Mouse (Mus musculus): ENCODE data around the gene Uqcrfs1. TPM values are rescaled to one million over a fixed set of nuclear protein-coding genes. Genes with fewer than 3 reads are reported as not detected.
A peak's percentile ranks its signal among the peaks of the same experiment; 100 is the strongest.

Uqcrfs1 gene
- polyA plus RNA-seq (2011; ENCODE audit: insufficient read length, low read depth, missing spikeins), result 78.2 and 82.3 TPM in 2 replicates

DNA sequence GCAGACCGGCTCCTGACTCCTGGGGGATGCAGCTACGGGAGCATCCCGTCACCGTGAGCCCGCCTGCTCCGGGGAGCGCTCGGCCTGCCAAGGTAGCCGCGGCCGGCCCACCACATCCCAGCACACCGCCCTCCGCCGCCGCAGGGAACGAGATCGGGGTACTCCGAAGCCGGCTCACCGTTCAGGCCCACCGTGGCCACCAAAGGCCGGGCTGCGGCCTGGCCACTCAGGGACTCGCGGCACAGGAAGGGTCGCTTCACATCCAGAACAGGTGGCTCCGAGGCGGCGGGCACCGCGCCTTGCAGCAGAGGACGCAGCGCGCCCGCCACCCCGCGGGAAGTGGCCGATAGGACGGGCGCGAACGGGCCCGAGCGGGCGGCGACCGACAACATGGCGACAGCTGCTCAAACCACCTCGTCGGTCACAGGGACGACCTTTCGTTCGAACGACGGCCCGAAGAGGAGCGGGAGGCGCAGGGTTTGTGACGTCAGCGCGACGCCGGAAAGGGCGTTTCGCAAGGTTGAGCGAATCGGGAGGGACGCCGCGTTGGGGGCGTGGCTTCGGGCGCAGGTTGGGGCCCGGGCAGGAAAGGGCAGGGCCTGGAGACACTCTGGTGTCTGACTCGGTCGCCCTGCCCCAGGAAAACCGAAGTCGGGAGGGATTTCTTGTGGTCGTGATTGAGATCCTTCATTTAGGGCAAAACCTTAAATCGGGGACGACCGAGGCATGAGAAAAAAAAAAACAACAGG, at the start of gene Uqcrfs1:
Gene Uqcrfs1 (minus strand): TSS at position 507 of the 749 bp plus-strand sequence.
- no peak within 1 kb of the TSS for H3K27ac ChIP-seq (ENCODE audit: insufficient read depth, low read length)
- peaks cover 3% of the 10 kb centered on the region; the same call in 1 of the 2 replicates for H3K4me1 ChIP-seq (ENCODE audit: control insufficient read depth, insufficient read depth, low read length)
- peak; percentile 88 for TF ChIP-seq POLR2A (IDR thresholded peaks at IDR 0.05; ENCODE audit: low read depth, low read length)
- no peak for TF ChIP-seq CTCF (IDR thresholded peaks at IDR 0.05; ENCODE audit: borderline replicate concordance, insufficient read depth, low read length)
- peak within 1 kb of the TSS; percentile 95 for H3K4me3 ChIP-seq (ENCODE audit: insufficient read depth, low read length)

DNA sequence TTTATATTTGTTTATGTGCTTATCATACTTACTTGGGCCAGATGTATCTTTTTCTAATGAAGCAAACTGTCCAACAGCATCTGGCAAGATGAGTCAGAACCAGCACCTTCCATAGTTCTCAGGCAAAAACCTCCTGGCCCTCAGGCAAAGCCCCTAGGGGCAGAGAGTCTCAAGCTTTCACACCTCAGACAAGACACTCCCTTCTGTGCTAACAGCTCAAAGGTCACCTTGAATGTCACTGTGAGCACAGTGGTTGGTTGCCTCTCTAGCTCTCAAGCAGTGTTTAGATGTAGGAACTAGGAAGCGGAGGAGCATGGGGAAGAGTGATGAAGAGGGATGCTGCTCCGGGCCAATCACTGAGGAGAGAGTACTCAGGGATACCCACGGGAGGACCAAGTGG, 40.6 kb upstream of the Uqcrfs1 start:
- H3K4me3 ChIP-seq (ENCODE audit: insufficient read depth, low read length), result no peak overlapping the region
- H3K27ac ChIP-seq (ENCODE audit: insufficient read depth, low read length), result no peak overlapping the region
- TF ChIP-seq POLR2A (IDR thresholded peaks at IDR 0.05; ENCODE audit: low read depth, low read length), result no peak
- TF ChIP-seq CTCF (IDR thresholded peaks at IDR 0.05; ENCODE audit: borderline replicate concordance, insufficient read depth, low read length), result no peak
- no peaks in the 10 kb centered on the region for H3K4me1 ChIP-seq (ENCODE audit: control insufficient read depth, insufficient read depth, low read length)

DNA sequence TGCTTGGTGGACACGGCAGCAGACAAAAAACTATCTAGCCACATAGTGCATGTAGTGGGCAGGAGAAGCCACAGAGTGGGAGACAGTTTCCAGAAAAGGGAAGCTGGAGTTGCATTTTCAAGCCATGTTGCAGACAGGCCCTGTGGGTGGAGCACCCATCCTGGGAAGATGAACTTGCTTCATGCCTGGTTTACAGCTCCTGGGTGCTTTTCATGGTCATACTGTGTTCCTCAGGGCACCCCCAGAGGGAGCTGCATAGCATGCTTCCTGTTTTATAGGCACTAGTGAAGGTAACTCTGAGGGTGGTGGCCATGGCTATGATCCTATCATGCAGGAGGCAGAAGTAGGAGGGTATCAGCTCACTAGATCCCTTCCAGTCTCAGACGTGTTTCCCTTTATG, 37.4 kb upstream of the Uqcrfs1 start:
- no peak overlapping the region for H3K27ac ChIP-seq (ENCODE audit: insufficient read depth, low read length)
- H3K4me1 ChIP-seq (ENCODE audit: control insufficient read depth, insufficient read depth, low read length), result no peaks in the 10 kb centered on the region
- H3K4me3 ChIP-seq (ENCODE audit: insufficient read depth, low read length), result no peak overlapping the region
- TF ChIP-seq POLR2A (IDR thresholded peaks at IDR 0.05; ENCODE audit: low read depth, low read length) (no peak), CTCF (IDR thresholded peaks at IDR 0.05; ENCODE audit: borderline replicate concordance, insufficient read depth, low read length) (no peak)

DNA sequence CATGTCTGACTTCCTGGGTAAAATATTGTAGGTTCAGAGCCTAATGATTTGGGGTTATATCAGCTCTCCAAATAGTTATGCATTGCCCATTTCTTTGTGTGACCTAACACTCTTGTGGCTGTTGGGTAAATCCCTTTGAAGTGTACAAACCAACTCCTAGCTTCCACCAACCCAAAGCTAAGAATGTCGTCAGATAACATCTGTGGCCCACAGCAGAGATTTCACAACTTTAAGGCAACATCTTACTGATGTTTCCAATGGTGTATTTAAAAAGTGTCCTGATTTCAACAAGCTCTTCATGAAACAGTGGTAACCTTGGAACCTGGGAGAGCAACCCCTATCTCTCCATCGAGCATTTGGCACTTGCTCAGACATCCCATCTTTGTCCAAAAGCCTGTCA, 33.6 kb upstream of the Uqcrfs1 start:
- Histone ChIP-seq H3K4me1 (ENCODE audit: control insufficient read depth, insufficient read depth, low read length) (no peaks in the 10 kb centered on the region), H3K4me3 (ENCODE audit: insufficient read depth, low read length) (no peak overlapping the region)

DNA sequence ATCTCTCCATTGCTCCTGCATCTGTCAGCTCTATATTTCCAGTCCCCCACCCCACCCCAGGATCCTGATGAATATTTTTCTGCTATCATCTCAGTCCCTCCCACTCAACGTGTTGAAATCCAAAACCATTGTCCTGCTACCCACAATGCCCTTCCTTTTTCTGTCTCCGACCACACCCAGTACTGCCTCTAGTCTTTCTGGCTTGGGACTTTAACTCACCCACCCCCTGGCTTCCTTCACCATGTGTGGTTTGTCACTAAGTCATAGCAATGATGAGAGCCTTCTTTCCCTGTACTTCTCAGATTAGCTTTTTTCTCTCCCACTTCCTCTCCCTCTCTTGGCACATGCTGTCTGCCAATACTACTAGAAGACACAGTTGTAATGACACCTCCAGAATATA, 31.7 kb upstream of the Uqcrfs1 start:
- Histone ChIP-seq H3K27ac (ENCODE audit: insufficient read depth, low read length) (no peak overlapping the region), H3K4me1 (ENCODE audit: control insufficient read depth, insufficient read depth, low read length) (no peaks in the 10 kb centered on the region), H3K4me3 (ENCODE audit: insufficient read depth, low read length) (no peak overlapping the region)
- TF ChIP-seq POLR2A (IDR thresholded peaks at IDR 0.05; ENCODE audit: low read depth, low read length) (no peak), CTCF (IDR thresholded peaks at IDR 0.05; ENCODE audit: borderline replicate concordance, insufficient read depth, low read length) (no peak)

More for the DNA sequence above, 33.6 kb upstream of the Uqcrfs1 start:
- TF ChIP-seq CTCF (IDR thresholded peaks at IDR 0.05; ENCODE audit: borderline replicate concordance, insufficient read depth, low read length) (no peak), POLR2A (IDR thresholded peaks at IDR 0.05; ENCODE audit: low read depth, low read length) (no peak)
- no peak overlapping the region for H3K27ac ChIP-seq (ENCODE audit: insufficient read depth, low read length)

DNA sequence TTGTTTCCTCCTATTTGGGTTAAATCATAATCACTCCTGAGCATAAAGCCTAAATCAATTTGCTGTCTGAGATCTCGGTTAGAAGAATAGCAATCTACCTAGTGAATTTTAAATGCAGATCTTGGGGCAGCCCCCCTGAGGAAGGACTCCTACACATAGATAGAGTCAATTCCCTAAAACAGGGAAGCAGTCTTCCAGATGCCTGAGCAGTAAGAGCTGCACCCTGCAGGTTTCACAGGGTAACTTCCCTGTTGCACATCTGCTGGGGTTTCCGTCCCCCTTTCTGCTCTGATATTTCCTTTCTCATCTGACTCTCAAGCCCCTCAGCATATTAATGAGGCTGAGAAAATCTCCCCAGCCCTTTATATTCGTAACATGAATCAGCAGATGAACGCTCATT, 27.8 kb upstream of the Uqcrfs1 start:
- H3K27ac ChIP-seq (ENCODE audit: insufficient read depth, low read length), result no peak overlapping the region
- TF ChIP-seq CTCF (IDR thresholded peaks at IDR 0.05; ENCODE audit: borderline replicate concordance, insufficient read depth, low read length) (no peak), POLR2A (IDR thresholded peaks at IDR 0.05; ENCODE audit: low read depth, low read length) (no peak)
- H3K4me1 ChIP-seq (ENCODE audit: control insufficient read depth, insufficient read depth, low read length), result no peaks in the 10 kb centered on the region
- H3K4me3 ChIP-seq (ENCODE audit: insufficient read depth, low read length), result no peak overlapping the region

DNA sequence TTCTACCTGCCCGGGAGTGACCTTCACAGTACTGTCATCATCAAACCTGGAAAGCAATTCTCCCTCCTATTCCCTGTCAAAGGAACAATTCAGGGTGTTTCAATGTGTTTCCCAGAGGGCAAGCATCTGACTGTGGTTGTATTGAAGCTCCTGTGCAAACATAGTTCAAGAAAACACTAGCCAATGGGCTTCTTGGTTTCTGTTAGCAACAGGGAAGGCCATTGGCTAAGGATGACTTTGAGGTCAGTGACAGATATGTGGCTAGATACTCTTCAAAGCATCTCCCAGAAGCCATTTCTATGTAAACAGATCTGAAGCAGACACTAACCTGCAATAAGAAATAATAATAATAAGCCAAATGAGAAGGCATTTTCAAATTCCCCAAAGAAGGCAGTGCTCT, 25.0 kb upstream of the Uqcrfs1 start:
- Histone ChIP-seq H3K4me1 (ENCODE audit: control insufficient read depth, insufficient read depth, low read length) (no peaks in the 10 kb centered on the region), H3K27ac (ENCODE audit: insufficient read depth, low read length) (no peak overlapping the region), H3K4me3 (ENCODE audit: insufficient read depth, low read length) (no peak overlapping the region)
- no peak for TF ChIP-seq POLR2A (IDR thresholded peaks at IDR 0.05; ENCODE audit: low read depth, low read length)
- no peak for TF ChIP-seq CTCF (IDR thresholded peaks at IDR 0.05; ENCODE audit: borderline replicate concordance, insufficient read depth, low read length)

DNA sequence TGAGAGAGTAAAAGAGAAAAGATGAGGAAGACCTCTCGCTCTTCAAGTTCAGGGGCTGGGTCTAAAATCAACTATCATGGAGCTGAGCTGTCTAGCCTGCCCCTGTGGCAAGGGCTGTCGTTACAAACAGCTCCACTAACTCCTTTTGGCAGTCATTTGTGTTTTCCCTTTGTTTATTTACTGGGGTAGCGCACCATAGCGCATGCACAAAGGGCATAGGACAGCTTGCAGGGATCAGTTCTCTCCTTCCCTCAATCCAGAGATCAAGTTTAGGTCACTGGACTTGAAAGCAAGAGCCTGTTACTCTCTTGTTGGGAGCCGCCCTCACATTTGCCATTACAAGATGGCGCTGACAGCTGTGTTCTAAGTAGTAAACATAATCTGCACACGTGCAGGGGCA, 22.4 kb upstream of the Uqcrfs1 start:
- Histone ChIP-seq H3K27ac (ENCODE audit: insufficient read depth, low read length) (no peak overlapping the region), H3K4me1 (ENCODE audit: control insufficient read depth, insufficient read depth, low read length) (no peaks in the 10 kb centered on the region), H3K4me3 (ENCODE audit: insufficient read depth, low read length) (no peak overlapping the region)
- TF ChIP-seq POLR2A (IDR thresholded peaks at IDR 0.05; ENCODE audit: low read depth, low read length) (no peak), CTCF (IDR thresholded peaks at IDR 0.05; ENCODE audit: borderline replicate concordance, insufficient read depth, low read length) (no peak)

DNA sequence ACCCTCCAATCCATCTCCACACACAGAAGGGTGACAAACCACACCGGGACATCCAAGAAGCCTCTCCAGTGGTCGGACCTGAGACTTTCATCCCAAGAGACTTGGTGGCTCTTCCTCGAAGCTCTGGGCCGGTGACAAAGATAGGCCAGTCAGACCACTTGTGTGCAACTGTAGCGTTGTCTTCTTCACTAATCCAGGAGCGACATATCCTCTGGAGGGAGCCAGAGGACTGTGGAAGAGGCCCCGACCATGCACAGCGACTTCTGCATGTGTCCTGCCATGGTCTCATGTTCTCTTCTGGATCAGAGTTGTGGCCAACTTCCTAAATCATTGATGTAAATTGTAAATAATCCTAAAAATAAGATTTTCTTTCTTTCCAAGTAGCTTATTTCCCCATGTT, 21.6 kb upstream of the Uqcrfs1 start:
- H3K4me3 ChIP-seq (ENCODE audit: insufficient read depth, low read length), result no peak overlapping the region
- TF ChIP-seq POLR2A (IDR thresholded peaks at IDR 0.05; ENCODE audit: low read depth, low read length) (no peak), CTCF (IDR thresholded peaks at IDR 0.05; ENCODE audit: borderline replicate concordance, insufficient read depth, low read length) (peak; percentile 73)
- no peaks in the 10 kb centered on the region for H3K4me1 ChIP-seq (ENCODE audit: control insufficient read depth, insufficient read depth, low read length)
- no peak overlapping the region for H3K27ac ChIP-seq (ENCODE audit: insufficient read depth, low read length)

DNA sequence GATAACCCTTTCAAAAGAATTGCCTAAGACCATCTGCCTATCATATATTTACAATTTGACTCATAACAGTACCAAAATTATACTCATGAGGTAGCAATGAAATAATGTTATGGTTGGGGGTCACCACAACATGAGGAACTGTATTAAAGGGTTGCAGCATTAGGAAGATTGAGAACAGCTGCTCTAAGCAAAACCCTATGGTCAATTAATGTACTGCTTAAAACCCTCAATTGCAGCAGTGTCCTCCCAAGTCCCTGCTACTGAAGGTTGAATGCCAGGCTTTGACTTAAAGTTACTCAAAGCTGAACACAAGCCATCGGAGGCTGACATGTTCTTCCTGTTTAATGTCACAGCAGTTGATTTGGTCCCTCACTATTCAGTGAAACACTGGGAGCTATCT, 15.4 kb upstream of the Uqcrfs1 start:
- Histone ChIP-seq H3K4me3 (ENCODE audit: insufficient read depth, low read length) (no peak overlapping the region), H3K27ac (ENCODE audit: insufficient read depth, low read length) (no peak overlapping the region), H3K4me1 (ENCODE audit: control insufficient read depth, insufficient read depth, low read length) (no peaks in the 10 kb centered on the region)
- no peak for TF ChIP-seq POLR2A (IDR thresholded peaks at IDR 0.05; ENCODE audit: low read depth, low read length)
- TF ChIP-seq CTCF (IDR thresholded peaks at IDR 0.05; ENCODE audit: borderline replicate concordance, insufficient read depth, low read length), result no peak
